Mouse (Mus musculus) hindbrain, embryonic 11.5 days (tissue): ENCODE measurements at regions not wholly inside any gene's neighbourhood (a gene's known extent, or its start where the extent isn't known, plus 50 kb on each side); places are given as distances from the start of the nearest gene placed in this dataset.
A peak's percentile ranks its signal among the peaks of the same experiment; 100 is the strongest.

ENCODE experiments used
- ATAC-seq: fragments of 200-750 bp; cut with Nextera tagmentation; 2 replicates; pipeline ENCODE4 v1.8.0; 2017; ENCODE audit warnings: mild to moderate bottlenecking, moderate TSS enrichment, moderate library complexity; ENCODE audit not compliant: low FRiP score
- DNase-seq: peaks from one replicate; pipeline ENCODE4 v3.0.0-alpha.2; 2015; ENCODE audit warnings: low spot score
- H3K27ac ChIP-seq: fragments of 300-500 bp; sonication (generic); 2 replicates; pipeline ENCODE4 v1.5.1; 2014; ENCODE audit warnings: mild to moderate bottlenecking, low read depth, low read length
- H3K27me3 ChIP-seq: fragments of 300-500 bp; sonication (generic); 2 replicates; pipeline ENCODE4 v1.6.1; 2014; ENCODE audit warnings: mild to moderate bottlenecking, low read length, moderate library complexity, mixed read lengths; ENCODE audit not compliant: control insufficient read depth, insufficient read depth
- H3K36me3 ChIP-seq: fragments of 300-500 bp; sonication (generic); 2 replicates; pipeline ENCODE4 v1.6.1; 2014; ENCODE audit warnings: mild to moderate bottlenecking, low read length, moderate library complexity, mixed read lengths; ENCODE audit not compliant: control insufficient read depth, insufficient read depth
- H3K4me1 ChIP-seq: fragments of 300-500 bp; sonication (generic); replicated peaks from 2 replicates; pipeline ENCODE4 v1.6.1; 2014; ENCODE audit warnings: low read length, mixed read lengths; ENCODE audit not compliant: control insufficient read depth, insufficient read depth
- H3K4me2 ChIP-seq: fragments of 300-500 bp; sonication (generic); replicated peaks from 2 replicates; pipeline ENCODE4 v1.6.1; 2014; ENCODE audit warnings: mild to moderate bottlenecking, low read depth, low read length
- H3K4me3 ChIP-seq: fragments of 300-500 bp; sonication (generic); 2 replicates; pipeline ENCODE4 v1.5.1; 2014; ENCODE audit warnings: low read depth, low read length
- H3K9ac ChIP-seq: fragments of 300-500 bp; sonication (generic); 2 replicates; pipeline ENCODE4 v1.6.1; 2014; ENCODE audit warnings: low read depth, low read length
- H3K9me3 ChIP-seq: fragments of 300-500 bp; sonication (generic); 2 replicates; pipeline ENCODE4 v1.6.1; 2016; ENCODE audit warnings: low read length; ENCODE audit not compliant: control insufficient read depth
- WGBS: fragments of 180-500 bp; shearing (Covaris S2); extraction: QIAGEN DNeasy Blood & Tissue Kit; methylation state at CpG from one replicate; pipeline ENCODE4 v1.1.7; 2014; 5-methylcytosine and 5-hydroxymethylcytosine counted together

GRCm38 (mm10) chr15:86689694-86690093, 475.4 kb downstream of the Tbc1d22a start:
- Histone ChIP-seq H3K4me1 (no peaks in the 10 kb centered on the region), H3K9me3 (no peaks in the 10 kb centered on the region), H3K4me2 (no peak overlapping the region), H3K27ac (no peak overlapping the region), H3K27me3 (no peaks in the 10 kb centered on the region), H3K9ac (no peak overlapping the region), H3K36me3 (no peaks in the 10 kb centered on the region), H3K4me3 (no peak overlapping the region)
- ATAC-seq (no peak), DNase-seq (peak; percentile 37)
- 56% methylated on average over 8 of the region's 8 CpGs for whole genome bisulfite sequencing

GRCm38 (mm10) chr15:86696806-86697205, 482.5 kb downstream of the Tbc1d22a start:
- DNase-seq (no peak), ATAC-seq (no peak)
- no peaks in the 10 kb centered on the region for H3K9me3 ChIP-seq

GRCm38 (mm10) chr15:86710429-86710828, 496.2 kb downstream of the Tbc1d22a start:
- DNase-seq (no peak), ATAC-seq (no peak)
- Histone ChIP-seq H3K4me1 (no peaks in the 10 kb centered on the region), H3K4me2 (no peak overlapping the region), H3K27ac (no peak overlapping the region), H3K9me3 (no peaks in the 10 kb centered on the region), H3K27me3 (no peaks in the 10 kb centered on the region), H3K4me3 (no peak overlapping the region), H3K9ac (no peak overlapping the region), H3K36me3 (no peaks in the 10 kb centered on the region)
- 88% methylated on average over 2 of the region's 2 CpGs for WGBS

More at GRCm38 (mm10) chr15:86696806-86697205, 482.5 kb downstream of the Tbc1d22a start:
- H3K4me2 ChIP-seq: no peak overlapping the region
- no peaks in the 10 kb centered on the region for H3K4me1 ChIP-seq
- H3K4me3 ChIP-seq: no peak overlapping the region
- H3K9ac ChIP-seq: no peak overlapping the region
- no peaks in the 10 kb centered on the region for H3K27me3 ChIP-seq
- H3K27ac ChIP-seq: no peak overlapping the region
- no peaks in the 10 kb centered on the region for H3K36me3 ChIP-seq
- WGBS: 74% methylated on average over 4 of the region's 4 CpGs

GRCm38 (mm10) chr15:86718376-86718775, 504.1 kb downstream of the Tbc1d22a start:
- no peak overlapping the region for H3K27ac ChIP-seq
- ATAC-seq: no peak
- H3K9ac ChIP-seq: no peak overlapping the region
- no peak overlapping the region for H3K4me3 ChIP-seq
- H3K36me3 ChIP-seq: no peaks in the 10 kb centered on the region
- no peaks in the 10 kb centered on the region for H3K4me1 ChIP-seq
- WGBS: 56% methylated on average over 9 of the region's 9 CpGs
- no peaks in the 10 kb centered on the region for H3K9me3 ChIP-seq
- no peak overlapping the region for H3K4me2 ChIP-seq
- no peak for DNase-seq
- no peaks in the 10 kb centered on the region for H3K27me3 ChIP-seq

- no peak overlapping the region for H3K4me3 ChIP-seq
- no peaks in the 10 kb centered on the region for H3K36me3 ChIP-seq
- no peak overlapping the region for H3K4me2 ChIP-seq
- H3K27me3 ChIP-seq: no peaks in the 10 kb centered on the region
- H3K9ac ChIP-seq: no peak overlapping the region
- no peaks in the 10 kb centered on the region for H3K4me1 ChIP-seq
- DNase-seq (no peak), ATAC-seq (no peak)
- H3K9me3 ChIP-seq: no peaks in the 10 kb centered on the region
- no peak overlapping the region for H3K27ac ChIP-seq
- 89% methylated on average over 12 of the region's 12 CpGs for WGBS
Measured at GRCm38 (mm10) chr15:86719088-86719487, 504.8 kb downstream of the Tbc1d22a start.

GRCm38 (mm10) chr15:86721131-86721530, 506.9 kb downstream of the Tbc1d22a start:
- 79% methylated on average over 5 of the region's 5 CpGs for WGBS
- H3K4me3 ChIP-seq: no peak overlapping the region
- no peaks in the 10 kb centered on the region for H3K4me1 ChIP-seq
- no peak for ATAC-seq
- no peak for DNase-seq
- H3K27me3 ChIP-seq: no peaks in the 10 kb centered on the region
- H3K4me2 ChIP-seq: no peak overlapping the region
- no peak overlapping the region for H3K27ac ChIP-seq
- no peaks in the 10 kb centered on the region for H3K36me3 ChIP-seq
- H3K9ac ChIP-seq: no peak overlapping the region
- no peaks in the 10 kb centered on the region for H3K9me3 ChIP-seq

GRCm38 (mm10) chr15:86737945-86738344, 523.7 kb downstream of the Tbc1d22a start:
- DNase-seq (no peak), ATAC-seq (no peak)
- H3K27me3 ChIP-seq: no peaks in the 10 kb centered on the region
- no peak overlapping the region for H3K27ac ChIP-seq
- H3K9ac ChIP-seq: no peak overlapping the region
- no peak overlapping the region for H3K4me3 ChIP-seq
- H3K36me3 ChIP-seq: no peaks in the 10 kb centered on the region
- no peaks in the 10 kb centered on the region for H3K9me3 ChIP-seq
- no peak overlapping the region for H3K4me2 ChIP-seq
- no peaks in the 10 kb centered on the region for H3K4me1 ChIP-seq

GRCm38 (mm10) chr15:86738356-86738755, 524.1 kb downstream of the Tbc1d22a start:
- Histone ChIP-seq H3K4me1 (no peaks in the 10 kb centered on the region), H3K4me2 (no peak overlapping the region), H3K36me3 (no peaks in the 10 kb centered on the region), H3K27ac (no peak overlapping the region), H3K9ac (no peak overlapping the region), H3K9me3 (no peaks in the 10 kb centered on the region), H3K27me3 (no peaks in the 10 kb centered on the region), H3K4me3 (no peak overlapping the region)
- WGBS: 86% methylated on average over 5 of the region's 5 CpGs
- ATAC-seq: no peak
- DNase-seq: no peak

GRCm38 (mm10) chr15:86738776-86739175, 524.5 kb downstream of the Tbc1d22a start:
- no peak overlapping the region for H3K27ac ChIP-seq
- WGBS: 91% methylated on average over 5 of the region's 5 CpGs
- DNase-seq (no peak), ATAC-seq (no peak)
- no peak overlapping the region for H3K4me3 ChIP-seq
- no peak overlapping the region for H3K4me2 ChIP-seq
- H3K27me3 ChIP-seq: no peaks in the 10 kb centered on the region
- H3K36me3 ChIP-seq: no peaks in the 10 kb centered on the region
- H3K4me1 ChIP-seq: no peaks in the 10 kb centered on the region
- no peak overlapping the region for H3K9ac ChIP-seq
- H3K9me3 ChIP-seq: no peaks in the 10 kb centered on the region
